Mouse (Mus musculus) neural tube, embryonic 14.5 days (tissue): ENCODE results near the gene Hmgb1. TPM values are rescaled to one million over a fixed set of nuclear protein-coding genes. Genes with fewer than 3 reads are reported as not detected.

ENCODE experiments used
- ATAC-seq: fragments of 200-750 bp; cut with Nextera tagmentation; 2 replicates; pipeline ENCODE4 v1.8.0; 2017; ENCODE audit warnings: low read depth, mild to moderate bottlenecking, moderate TSS enrichment, moderate library complexity
- H3K27ac ChIP-seq: fragments of 300-500 bp; sonication (generic); 2 replicates; pipeline ENCODE4 v1.5.1; 2014; ENCODE audit warnings: low read depth, mild to moderate bottlenecking, control low read depth, low read length, moderate library complexity, mixed read lengths
- H3K27me3 ChIP-seq: fragments of 300-500 bp; sonication (generic); 2 replicates; pipeline ENCODE4 v1.6.1; 2014; ENCODE audit warnings: low read length; ENCODE audit not compliant: control insufficient read depth, insufficient read depth
- H3K36me3 ChIP-seq: fragments of 300-500 bp; sonication (generic); 2 replicates; pipeline ENCODE4 v1.6.1; 2014; ENCODE audit warnings: low read length, mixed read lengths; ENCODE audit not compliant: control insufficient read depth, insufficient read depth
- H3K4me1 ChIP-seq: fragments of 300-500 bp; sonication (generic); 2 replicates; pipeline ENCODE4 v1.6.1; 2014; ENCODE audit warnings: low read length; ENCODE audit not compliant: control insufficient read depth, insufficient read depth
- H3K4me2 ChIP-seq: fragments of 300-500 bp; sonication (generic); 2 replicates; pipeline ENCODE4 v1.6.1; 2014; ENCODE audit warnings: mild to moderate bottlenecking, low read depth, low read length, control low read depth
- H3K4me3 ChIP-seq: fragments of 300-500 bp; sonication (generic); 2 replicates; pipeline ENCODE4 v1.5.1; 2014; ENCODE audit warnings: low read depth, low read length, control low read depth, mixed read lengths
- H3K9ac ChIP-seq: fragments of 300-500 bp; sonication (generic); replicated peaks from 2 replicates; pipeline ENCODE4 v1.6.1; 2014; ENCODE audit warnings: low read depth, mild to moderate bottlenecking, control low read depth, low read length, mixed read lengths
- H3K9me3 ChIP-seq: fragments of 300-500 bp; sonication (generic); 2 replicates; pipeline ENCODE4 v1.6.1; 2016; ENCODE audit warnings: low read length; ENCODE audit not compliant: control insufficient read depth
- WGBS: fragments of 180-500 bp; shearing (Covaris S2); extraction: QIAGEN DNeasy Blood & Tissue Kit; methylation state at CpG from one replicate; pipeline ENCODE4 v1.1.7; 2014; 5-methylcytosine and 5-hydroxymethylcytosine counted together
- polyA plus RNA-seq: library from polyadenylated mRNA; unstranded; fragments of >200 nt; fragmentation: Nextera tagmentation; extraction: Ambion mirVana; gene quantifications from 2 replicates; pipeline ENCODE4 v1.2.1, GENCODE M21; 2014

Gene Hmgb1
- polyA plus RNA-seq, 1 experiment from 2014 or later: 766 TPM

GRCm38 (mm10) chr5:149092526-149092925, 91.8 kb downstream of the Hmgb1 start:
- Histone ChIP-seq H3K27me3 (no peaks in the 10 kb centered on the region), H3K9me3 (no peaks in the 10 kb centered on the region), H3K4me1 (no peaks in the 10 kb centered on the region), H3K4me2 (no peak overlapping the region), H3K9ac (no peak overlapping the region), H3K36me3 (no peaks in the 10 kb centered on the region), H3K4me3 (no peak overlapping the region), H3K27ac (no peak overlapping the region)
- no peak for ATAC-seq
- WGBS: 92% methylated on average over 4 of the region's 4 CpGs

GRCm38 (mm10) chr5:149091256-149091655, 93.0 kb downstream of the Hmgb1 start:
- Histone ChIP-seq H3K4me2 (no peak overlapping the region), H3K27me3 (no peaks in the 10 kb centered on the region), H3K36me3 (no peaks in the 10 kb centered on the region), H3K4me1 (no peaks in the 10 kb centered on the region), H3K4me3 (no peak overlapping the region), H3K9ac (no peak overlapping the region), H3K9me3 (no peaks in the 10 kb centered on the region), H3K27ac (no peak overlapping the region)
- no peak for ATAC-seq
- 89% methylated on average over 14 of the region's 14 CpGs for WGBS

- no peak overlapping the region for H3K27ac ChIP-seq
- H3K9ac ChIP-seq: no peak overlapping the region
- H3K4me1 ChIP-seq: no peaks in the 10 kb centered on the region
- no peaks in the 10 kb centered on the region for H3K36me3 ChIP-seq
- no peak for ATAC-seq
- H3K4me3 ChIP-seq: no peak overlapping the region
- no peaks in the 10 kb centered on the region for H3K27me3 ChIP-seq
- H3K4me2 ChIP-seq: no peak overlapping the region
- 89% methylated on average over 2 of the region's 2 CpGs for WGBS
- no peaks in the 10 kb centered on the region for H3K9me3 ChIP-seq
Observed at GRCm38 (mm10) chr5:149089860-149090259, 94.4 kb downstream of the Hmgb1 start.

- no peaks in the 10 kb centered on the region for H3K36me3 ChIP-seq
- H3K27me3 ChIP-seq: no peaks in the 10 kb centered on the region
- H3K4me3 ChIP-seq: no peak overlapping the region
- ATAC-seq: no peak
- no peak overlapping the region for H3K27ac ChIP-seq
- no peaks in the 10 kb centered on the region for H3K4me1 ChIP-seq
- no peak overlapping the region for H3K4me2 ChIP-seq
- WGBS: 92% methylated on average over 5 of the region's 5 CpGs
- no peak overlapping the region for H3K9ac ChIP-seq
- H3K9me3 ChIP-seq: no peaks in the 10 kb centered on the region
Observed at GRCm38 (mm10) chr5:149089456-149089855, 94.8 kb downstream of the Hmgb1 start.

- no peak for ATAC-seq
- Histone ChIP-seq H3K4me2 (no peak overlapping the region), H3K4me1 (no peaks in the 10 kb centered on the region), H3K4me3 (no peak overlapping the region), H3K27me3 (no peaks in the 10 kb centered on the region), H3K27ac (no peak overlapping the region), H3K36me3 (no peaks in the 10 kb centered on the region), H3K9ac (no peak overlapping the region), H3K9me3 (no peaks in the 10 kb centered on the region)
- 88% methylated on average over 6 of the region's 6 CpGs for WGBS
Observed at GRCm38 (mm10) chr5:149088891-149089290, 95.4 kb downstream of the Hmgb1 start.

- WGBS: 70% methylated on average over 3 of the region's 3 CpGs
- no peak for ATAC-seq
Observed at GRCm38 (mm10) chr5:149088149-149088548, 96.1 kb downstream of the Hmgb1 start.

GRCm38 (mm10) chr5:149086382-149087244, 97.7 kb downstream of the Hmgb1 start:
- no peak overlapping the region for H3K4me2 ChIP-seq
- no peak overlapping the region for H3K4me3 ChIP-seq
- H3K27ac ChIP-seq: no peak overlapping the region
- 93% methylated on average over 10 of the region's 10 CpGs for WGBS
- H3K36me3 ChIP-seq: no peaks in the 10 kb centered on the region
- no peaks in the 10 kb centered on the region for H3K4me1 ChIP-seq
- ATAC-seq: no peak
- H3K9me3 ChIP-seq: no peaks in the 10 kb centered on the region
- H3K9ac ChIP-seq: no peak overlapping the region
- no peaks in the 10 kb centered on the region for H3K27me3 ChIP-seq

More at GRCm38 (mm10) chr5:149088149-149088548, 96.1 kb downstream of the Hmgb1 start:
- H3K27me3 ChIP-seq: no peaks in the 10 kb centered on the region
- H3K4me3 ChIP-seq: no peak overlapping the region
- no peak overlapping the region for H3K9ac ChIP-seq
- no peaks in the 10 kb centered on the region for H3K36me3 ChIP-seq
- H3K4me2 ChIP-seq: no peak overlapping the region
- H3K27ac ChIP-seq: no peak overlapping the region
- no peaks in the 10 kb centered on the region for H3K9me3 ChIP-seq
- no peaks in the 10 kb centered on the region for H3K4me1 ChIP-seq

GRCm38 (mm10) chr5:149080466-149080865, 103.8 kb downstream of the Hmgb1 start:
- ATAC-seq: no peak
- WGBS: 93% methylated on average over 8 of the region's 8 CpGs

GRCm38 (mm10) chr5:149079758-149080150, 104.5 kb downstream of the Hmgb1 start:
- ATAC-seq: no peak
- Histone ChIP-seq H3K27me3 (no peaks in the 10 kb centered on the region), H3K4me2 (no peak overlapping the region), H3K4me1 (no peaks in the 10 kb centered on the region), H3K36me3 (no peaks in the 10 kb centered on the region), H3K9me3 (no peaks in the 10 kb centered on the region), H3K9ac (no peak overlapping the region), H3K27ac (no peak overlapping the region), H3K4me3 (no peak overlapping the region)
- WGBS: 60% methylated on average over 7 of the region's 7 CpGs

More at GRCm38 (mm10) chr5:149080466-149080865, 103.8 kb downstream of the Hmgb1 start:
- H3K4me3 ChIP-seq: no peak overlapping the region
- H3K4me2 ChIP-seq: no peak overlapping the region
- H3K4me1 ChIP-seq: no peaks in the 10 kb centered on the region
- no peak overlapping the region for H3K27ac ChIP-seq
- no peaks in the 10 kb centered on the region for H3K27me3 ChIP-seq
- no peak overlapping the region for H3K9ac ChIP-seq
- no peaks in the 10 kb centered on the region for H3K36me3 ChIP-seq
- H3K9me3 ChIP-seq: no peaks in the 10 kb centered on the region
